Mouse (Mus musculus) forebrain, embryonic 12.5 days (tissue): ENCODE data around the gene Tspan32. TPM values are rescaled to one million over a fixed set of nuclear protein-coding genes. Genes with fewer than 3 reads are reported as not detected.

Experiments
- ATAC-seq: fragments of 200-750 bp; cut with Nextera tagmentation; 2 replicates; pipeline ENCODE4 v1.8.0; 2017; ENCODE audit warnings: moderate TSS enrichment; ENCODE audit not compliant: low FRiP score
- H3K27ac ChIP-seq: fragments of 300-500 bp; sonication (generic); 2 replicates; pipeline ENCODE4 v1.5.1; 2016; ENCODE audit warnings: mild to moderate bottlenecking
- H3K27me3 ChIP-seq: fragments of 300-500 bp; sonication (generic); 2 replicates; pipeline ENCODE4 v1.6.1; 2016; ENCODE audit warnings: mild to moderate bottlenecking
- H3K36me3 ChIP-seq: fragments of 300-500 bp; sonication (generic); replicated peaks from 2 replicates; pipeline ENCODE4 v1.6.1; 2016; ENCODE audit warnings: mild to moderate bottlenecking
- H3K4me1 ChIP-seq: fragments of 300-500 bp; sonication (generic); 2 replicates; pipeline ENCODE4 v1.6.1; 2016
- H3K4me2 ChIP-seq: fragments of 300-500 bp; sonication (generic); 2 replicates; pipeline ENCODE4 v1.6.1; 2016; ENCODE audit warnings: mild to moderate bottlenecking, moderate library complexity
- H3K4me3 ChIP-seq: fragments of 300-500 bp; sonication (generic); replicated peaks from 2 replicates; pipeline ENCODE4 v1.5.1; 2016; ENCODE audit warnings: mild to moderate bottlenecking
- H3K9ac ChIP-seq: fragments of 300-500 bp; sonication (generic); 2 replicates; pipeline ENCODE4 v1.6.1; 2016; ENCODE audit warnings: mild to moderate bottlenecking
- H3K9me3 ChIP-seq: fragments of 300-500 bp; sonication (generic); 2 replicates; pipeline ENCODE4 v1.6.1; 2016
- WGBS: fragments of 180-500 bp; shearing (Covaris S2); methylation state at CpG from one replicate; pipeline ENCODE4 v1.1.7; 2016; 5-methylcytosine and 5-hydroxymethylcytosine counted together
- polyA plus RNA-seq: library from polyadenylated mRNA; unstranded; fragments of >200 nt; fragmentation: Nextera tagmentation; extraction: Ambion mirVana; gene quantifications from 2 replicates; pipeline ENCODE4 v1.2.1, GENCODE M21; 2016

Tspan32 gene
- 1.3 and 1.5 TPM in 2 replicates for polyA plus RNA-seq

GRCm38 (mm10) chr7:143004727-143005343 is at the start of gene Tspan32:
Tspan32 (plus strand) TSS chr7:143005046.
- Histone ChIP-seq H3K36me3 (no peaks in the 10 kb centered on the region), H3K4me3 (no peak within 1 kb of the TSS), H3K9me3 (no peaks in the 10 kb centered on the region), H3K4me1 (0 out of 2 replicates have a peak, but pooled peaks cover 3% of the 10 kb centered on the region), H3K9ac (no peak within 1 kb of the TSS), H3K27ac (no peak within 1 kb of the TSS), H3K27me3 (no peaks in the 10 kb centered on the region), H3K4me2 (no peak within 1 kb of the TSS)
- ATAC-seq: no peak
- WGBS: 77% methylated on average over 4 of the region's 4 CpGs

- Histone ChIP-seq H3K9me3 (no peaks in the 10 kb centered on the region), H3K27me3 (peaks cover 15% of the 10 kb centered on the region; the same call in 1 of the 2 replicates), H3K27ac (no peak overlapping the region), H3K4me3 (no peak overlapping the region), H3K9ac (no peak overlapping the region), H3K36me3 (no peaks in the 10 kb centered on the region), H3K4me2 (no peak overlapping the region), H3K4me1 (no peaks in the 10 kb centered on the region)
- whole genome bisulfite sequencing: 85% methylated on average over 2 of the region's 2 CpGs
- no peak for ATAC-seq
Observed at GRCm38 (mm10) chr7:142956018-142956417, 48.8 kb upstream of the Tspan32 start.

- Histone ChIP-seq H3K4me1 (peaks cover 2% of the 10 kb centered on the region; the same call in 1 of the 2 replicates), H3K4me2 (no peak overlapping the region), H3K36me3 (no peaks in the 10 kb centered on the region), H3K4me3 (no peak overlapping the region), H3K27ac (no peak overlapping the region), H3K9ac (no peak overlapping the region), H3K27me3 (peaks cover 21% of the 10 kb centered on the region), H3K9me3 (no peaks in the 10 kb centered on the region)
- WGBS: 95% methylated on average over 1 of the region's 1 CpGs
- ATAC-seq: no peak
Observed at GRCm38 (mm10) chr7:142958817-142959216, 46.0 kb upstream of the Tspan32 start.

- Histone ChIP-seq H3K9me3 (no peaks in the 10 kb centered on the region), H3K9ac (no peak overlapping the region), H3K4me3 (no peak overlapping the region), H3K4me1 (peaks cover 10% of the 10 kb centered on the region; the same call in 1 of the 2 replicates), H3K4me2 (no peak overlapping the region), H3K27me3 (peaks cover 29% of the 10 kb centered on the region), H3K36me3 (no peaks in the 10 kb centered on the region), H3K27ac (no peak overlapping the region)
- WGBS: 80% methylated on average over 4 of the region's 4 CpGs
- no peak for ATAC-seq
Observed at GRCm38 (mm10) chr7:142959752-142960151, 45.1 kb upstream of the Tspan32 start.

GRCm38 (mm10) chr7:142967414-142967883 is 37.4 kb upstream of the Tspan32 start:
- H3K9ac ChIP-seq: peak overlapping the region; percentile 38; the same call in 1 of the 2 replicates
- H3K4me3 ChIP-seq: peak overlapping the region; percentile 46
- no peaks in the 10 kb centered on the region for H3K36me3 ChIP-seq
- under 1% methylated on average over 36 of the region's 36 CpGs for WGBS
- H3K9me3 ChIP-seq: no peaks in the 10 kb centered on the region
- peak; percentile 18; the same call in 1 of the 2 replicates for ATAC-seq
- H3K27ac ChIP-seq: no peak overlapping the region
- peaks cover 36% of the 10 kb centered on the region for H3K4me1 ChIP-seq
- peaks cover 85% of the 10 kb centered on the region for H3K27me3 ChIP-seq
- peak overlapping the region; percentile 83 for H3K4me2 ChIP-seq

- peak overlapping the region; percentile 83 for H3K4me2 ChIP-seq
- peaks cover 87% of the 10 kb centered on the region for H3K27me3 ChIP-seq
- no peak overlapping the region for H3K27ac ChIP-seq
- peaks cover 36% of the 10 kb centered on the region for H3K4me1 ChIP-seq
- WGBS: under 1% methylated on average over 90 of the region's 90 CpGs
- H3K4me3 ChIP-seq: peak overlapping the region; percentile 46
- H3K9ac ChIP-seq: peak overlapping the region; percentile 38
- no peaks in the 10 kb centered on the region for H3K36me3 ChIP-seq
- H3K9me3 ChIP-seq: no peaks in the 10 kb centered on the region
- peak; percentile 76 for ATAC-seq
Observed at GRCm38 (mm10) chr7:142967884-142968808, 36.7 kb upstream of the Tspan32 start.

GRCm38 (mm10) chr7:142968809-142969511 is 35.9 kb upstream of the Tspan32 start, which contains the start of gene Ascl2:
Ascl2 (minus strand) TSS chr7:142969264.
- Histone ChIP-seq H3K4me1 (peaks cover 32% of the 10 kb centered on the region), H3K4me3 (peak within 1 kb of the TSS; percentile 46), H3K4me2 (peak within 1 kb of the TSS; percentile 83), H3K9me3 (no peaks in the 10 kb centered on the region), H3K27me3 (peaks cover 86% of the 10 kb centered on the region), H3K9ac (peak within 1 kb of the TSS; percentile 29; the same call in 1 of the 2 replicates), H3K36me3 (no peaks in the 10 kb centered on the region), H3K27ac (no peak within 1 kb of the TSS)
- WGBS: 1% methylated on average over 51 of the region's 51 CpGs
- ATAC-seq: peak; percentile 21; the same call in 1 of the 2 replicates

- no peak for ATAC-seq
- H3K27ac ChIP-seq: no peak overlapping the region
- H3K4me1 ChIP-seq: no peaks in the 10 kb centered on the region
- H3K9ac ChIP-seq: no peak overlapping the region
- H3K36me3 ChIP-seq: no peaks in the 10 kb centered on the region
- no peak overlapping the region for H3K4me3 ChIP-seq
- H3K27me3 ChIP-seq: peaks cover 8% of the 10 kb centered on the region; the same call in 1 of the 2 replicates
- WGBS: 82% methylated on average over 4 of the region's 4 CpGs
- no peaks in the 10 kb centered on the region for H3K9me3 ChIP-seq
- H3K4me2 ChIP-seq: no peak overlapping the region
Observed at GRCm38 (mm10) chr7:142981908-142982307, 22.9 kb upstream of the Tspan32 start.

- no peak overlapping the region for H3K4me2 ChIP-seq
- peaks cover 6% of the 10 kb centered on the region; the same call in 1 of the 2 replicates for H3K27me3 ChIP-seq
- no peaks in the 10 kb centered on the region for H3K9me3 ChIP-seq
- no peak overlapping the region for H3K4me3 ChIP-seq
- ATAC-seq: no peak
- no peaks in the 10 kb centered on the region for H3K4me1 ChIP-seq
- no peaks in the 10 kb centered on the region for H3K36me3 ChIP-seq
- no peak overlapping the region for H3K9ac ChIP-seq
- no peak overlapping the region for H3K27ac ChIP-seq
- WGBS: 96% methylated on average over 4 of the region's 4 CpGs
Observed at GRCm38 (mm10) chr7:142985146-142985545, 19.7 kb upstream of the Tspan32 start.

GRCm38 (mm10) chr7:142987718-142988117 is 17.1 kb upstream of the Tspan32 start:
- 87% methylated on average over 3 of the region's 3 CpGs for WGBS
- no peak overlapping the region for H3K27ac ChIP-seq
- no peak overlapping the region for H3K4me2 ChIP-seq
- no peaks in the 10 kb centered on the region for H3K4me1 ChIP-seq
- no peaks in the 10 kb centered on the region for H3K9me3 ChIP-seq
- no peak overlapping the region for H3K4me3 ChIP-seq
- no peaks in the 10 kb centered on the region for H3K36me3 ChIP-seq
- no peak overlapping the region for H3K9ac ChIP-seq
- peaks cover 6% of the 10 kb centered on the region; the same call in 1 of the 2 replicates for H3K27me3 ChIP-seq
- no peak for ATAC-seq

- Histone ChIP-seq H3K4me1 (no peaks in the 10 kb centered on the region), H3K4me2 (no peak overlapping the region), H3K9me3 (no peaks in the 10 kb centered on the region), H3K36me3 (no peaks in the 10 kb centered on the region), H3K9ac (no peak overlapping the region), H3K27ac (no peak overlapping the region), H3K27me3 (0 out of 2 replicates have a peak, but pooled peaks cover 3% of the 10 kb centered on the region), H3K4me3 (no peak overlapping the region)
- no peak for ATAC-seq
Observed at GRCm38 (mm10) chr7:142995004-142995403, 9.8 kb upstream of the Tspan32 start.
